Mouse (Mus musculus) heart, postnatal 0 days (tissue): Measurements from ENCODE around the gene Gckr.

Source experiments
- CTCF ChIP-seq: IDR thresholded peaks from 2 replicates; pipeline ENCODE4 v1.5.1; 2016; ENCODE audit warnings: antibody characterized with exemption, control low read depth, low read depth
- EP300 ChIP-seq: IDR thresholded peaks from 2 replicates; pipeline ENCODE4 v1.6.1; 2016; ENCODE audit warnings: antibody characterized with exemption, low read depth

DNA sequence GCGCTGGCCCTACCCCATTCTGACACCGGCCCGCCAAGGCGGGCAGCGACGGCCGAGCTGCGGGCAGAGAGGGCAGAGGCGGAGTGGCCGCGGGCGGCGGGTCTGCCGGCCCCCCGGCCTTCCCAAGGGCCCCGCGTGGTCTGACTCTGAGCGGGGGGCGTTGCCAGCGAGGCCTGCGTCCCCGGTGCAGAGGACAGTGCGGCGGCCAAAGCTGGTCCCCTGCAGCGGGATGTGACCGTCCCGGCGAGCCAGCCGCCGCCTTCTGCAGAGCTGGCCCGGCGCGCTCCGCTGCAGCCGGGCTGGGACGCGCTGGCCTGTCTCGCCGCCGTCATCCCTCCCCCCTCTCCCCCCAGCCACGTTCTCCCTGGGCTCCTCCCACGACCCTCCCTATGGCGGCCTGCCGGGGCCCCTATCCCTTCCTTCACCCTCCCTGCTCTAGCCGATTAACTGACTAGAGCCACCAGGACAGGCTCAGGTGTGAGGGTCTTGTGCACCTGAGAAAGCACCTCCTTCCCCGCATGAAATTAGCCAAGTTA lies 1.6 kb upstream of the Gckr start, which contains the start of gene Fndc4:
- TF ChIP-seq EP300 = no peak
- no peak for TF ChIP-seq CTCF
